ENCODE assay signal across 16 mouse cellular contexts in the genomic region with DNA sequence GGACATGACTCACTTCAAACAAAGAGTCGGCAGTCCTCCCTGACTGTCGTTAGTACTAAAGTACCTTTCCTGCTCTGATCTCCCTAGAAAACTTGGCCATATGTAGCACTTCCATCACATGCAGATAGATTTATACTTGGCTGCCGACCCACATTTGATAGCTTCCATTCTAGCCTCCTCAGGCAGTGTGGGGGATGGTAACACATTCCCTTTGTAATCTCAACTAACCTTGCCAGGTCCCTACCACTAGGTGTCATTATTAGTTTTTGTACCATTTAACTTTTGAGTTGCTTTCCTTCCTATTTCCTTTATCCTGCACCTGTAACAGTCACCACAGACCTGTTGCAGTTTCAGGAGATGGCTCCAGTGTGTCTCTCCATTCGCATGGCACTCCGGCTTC. TPM values are rescaled to one million over a fixed set of nuclear protein-coding genes. Genes with fewer than 3 reads are reported as not detected.
A peak's percentile ranks its signal among the peaks of the same experiment; 100 is the strongest.
DNase-seq lines count a peak whose midpoint lies in the region; ATAC-seq and TF ChIP-seq lines count a peak whose summit lies in the region.
"Had no signal": no experiment of that assay in that cellular context is flagged by ENCODE, and none has a peak within 500 bp of the region (broad histone marks: within the 10 kb centered on the region; RNA-seq: fewer than 3 reads in every experiment).

No protein-coding gene starts in this region.

- peak; percentile 26 for DNase-seq in hindbrain, postnatal 0 days (ENCODE audit: low spot score)
- DNase-seq in lung, postnatal 36 days = peak; percentile 21
- no peak for DNase-seq in lung, postnatal 14 days
- peak; percentile 41 for DNase-seq in R1 (ENCODE audit: low read depth, low spot score)
- peak; percentile 38 for DNase-seq in splenic B cell, adult 2 months (ENCODE audit: low read depth, low spot score)
- DNase-seq in right cerebral cortex, adult 18-20 months = no peak
- DNase-seq: cerebellum, postnatal 14 days; spleen, adult 18-20 months; thymus, postnatal 36 days had no signal

- no peak for ATAC-seq in hindbrain, postnatal 0 days
- no peak for ATAC-seq in hindbrain, embryonic 13.5 days (ENCODE audit: low FRiP score)
- ATAC-seq: midbrain, embryonic 15.5 days had no signal

- TF ChIP-seq CTCF in hindbrain, postnatal 0 days (IDR thresholded peaks at IDR 0.05; ENCODE audit: low read depth) = peak; percentile 49

- no peak overlapping the region for H3K27ac ChIP-seq in hindbrain, postnatal 0 days
- H3K27ac ChIP-seq in hindbrain, embryonic 13.5 days = no peak overlapping the region
- H3K27ac ChIP-seq: forebrain, embryonic 12.5 days; midbrain, embryonic 15.5 days had no signal

- H3K4me3 ChIP-seq in hindbrain, postnatal 0 days (ENCODE audit: low read length) = no peak overlapping the region
- no peak overlapping the region for H3K4me3 ChIP-seq in hindbrain, embryonic 13.5 days
- H3K4me3 ChIP-seq: forebrain, embryonic 12.5 days; midbrain, embryonic 15.5 days had no signal

- no peaks in the 10 kb centered on the region for H3K9me3 ChIP-seq in hindbrain, postnatal 0 days (ENCODE audit: low read length)
- no peaks in the 10 kb centered on the region for H3K9me3 ChIP-seq in hindbrain, embryonic 13.5 days
- H3K9me3 ChIP-seq: forebrain, embryonic 12.5 days; midbrain, embryonic 15.5 days had no signal

- 82% methylated on average over 5 of the region's 5 CpGs for WGBS in hindbrain, postnatal 0 days
- WGBS in hindbrain, embryonic 13.5 days = 84% methylated on average over 5 of the region's 5 CpGs

- no peak overlapping the region for H3K4me2 ChIP-seq in hindbrain, postnatal 0 days (ENCODE audit: low read depth, low read length)
- H3K4me2 ChIP-seq in hindbrain, embryonic 13.5 days = no peak overlapping the region
- H3K4me2 ChIP-seq: forebrain, embryonic 12.5 days; midbrain, embryonic 15.5 days had no signal

- H3K27me3 ChIP-seq in hindbrain, postnatal 0 days (ENCODE audit: insufficient read depth, low read length) = no peaks in the 10 kb centered on the region
- H3K27me3 ChIP-seq in hindbrain, embryonic 13.5 days = no peaks in the 10 kb centered on the region
- H3K27me3 ChIP-seq in splenic B cell, adult 2 months (ENCODE audit: control insufficient read depth, insufficient read depth, low read length, poor library complexity, severe bottlenecking) = no peaks in the 10 kb centered on the region
- H3K27me3 ChIP-seq: forebrain, embryonic 12.5 days; midbrain, embryonic 15.5 days had no signal

- no peak overlapping the region for H3K9ac ChIP-seq in hindbrain, postnatal 0 days (replicated peaks; ENCODE audit: low read length)
- no peak overlapping the region for H3K9ac ChIP-seq in hindbrain, embryonic 13.5 days
- H3K9ac ChIP-seq: forebrain, embryonic 12.5 days; midbrain, embryonic 15.5 days had no signal

- H3K36me3 ChIP-seq in hindbrain, postnatal 0 days (ENCODE audit: insufficient read depth, low read length) = peaks cover 15% of the 10 kb centered on the region; the same call in 1 of the 2 replicates
- peaks cover 44% of the 10 kb centered on the region for H3K36me3 ChIP-seq in hindbrain, embryonic 13.5 days
- H3K36me3 ChIP-seq in splenic B cell, adult 2 months (ENCODE audit: control insufficient read depth, insufficient read depth, low read length, poor library complexity, severe bottlenecking) = peaks cover 5% of the 10 kb centered on the region

- no peaks in the 10 kb centered on the region for H3K4me1 ChIP-seq in hindbrain, postnatal 0 days (ENCODE audit: insufficient read depth, low read length)
- H3K4me1 ChIP-seq in hindbrain, embryonic 13.5 days (replicated peaks) = peaks cover 17% of the 10 kb centered on the region

RNA-seq across cellular contexts. Expression of gene Gcc2, which starts 3.2 kb away (rescaled TPM):
- total RNA-seq in hindbrain, postnatal 0 days (2014; rRNA removed) = 29.9 and 32.0 TPM in 2 replicates
- polyA plus RNA-seq in hindbrain, postnatal 0 days (2015; fragmentation: Nextera tagmentation; extraction: Ambion mirVana) = 109 and 113 TPM in 2 replicates
- polyA plus RNA-seq in hindbrain, embryonic 13.5 days (2015; fragmentation: Nextera tagmentation; extraction: Ambion mirVana) = 88.4 and 99.6 TPM in 2 replicates

RNA-seq across cellular contexts. Expression of gene Gm4981, which starts 22.0 kb away (rescaled TPM):
- total RNA-seq in hindbrain, postnatal 0 days (2014; rRNA removed) = not detected in 2 replicates
- polyA plus RNA-seq in hindbrain, postnatal 0 days (2015; fragmentation: Nextera tagmentation; extraction: Ambion mirVana) = not detected in 2 replicates
- polyA plus RNA-seq in hindbrain, embryonic 13.5 days (2015; fragmentation: Nextera tagmentation; extraction: Ambion mirVana) = not detected in 2 replicates
- total RNA-seq: gastrocnemius, postnatal 4 days; layer of hippocampus, postnatal 10 days had no signal
- polyA plus RNA-seq: forebrain, embryonic 12.5 days; hindbrain, embryonic 11.5 days; limb, embryonic 14.5 days; midbrain, embryonic 15.5 days had no signal

RNA-seq across cellular contexts. Expression of gene Duxf3, which starts 26.0 kb away (rescaled TPM):
- total RNA-seq in hindbrain, postnatal 0 days (2014; rRNA removed) = 0.83 TPM in 1 of 2 replicates, not detected in the other
- polyA plus RNA-seq in hindbrain, postnatal 0 days (2015; fragmentation: Nextera tagmentation; extraction: Ambion mirVana) = not detected in 2 replicates
- polyA plus RNA-seq in hindbrain, embryonic 13.5 days (2015; fragmentation: Nextera tagmentation; extraction: Ambion mirVana) = not detected in 2 replicates
- total RNA-seq: gastrocnemius, postnatal 4 days; layer of hippocampus, postnatal 10 days had no signal
- polyA plus RNA-seq: forebrain, embryonic 12.5 days; hindbrain, embryonic 11.5 days; limb, embryonic 14.5 days; midbrain, embryonic 15.5 days had no signal

RNA-seq across cellular contexts. Expression of gene AW822073, which starts 33.7 kb away (rescaled TPM):
- total RNA-seq in hindbrain, postnatal 0 days (2014; rRNA removed) = not detected in 2 replicates
- not detected in 2 replicates for polyA plus RNA-seq in hindbrain, postnatal 0 days (2015; fragmentation: Nextera tagmentation; extraction: Ambion mirVana)
- polyA plus RNA-seq in hindbrain, embryonic 13.5 days (2015; fragmentation: Nextera tagmentation; extraction: Ambion mirVana) = not detected in 2 replicates
- total RNA-seq: gastrocnemius, postnatal 4 days; layer of hippocampus, postnatal 10 days had no signal
- polyA plus RNA-seq: forebrain, embryonic 12.5 days; hindbrain, embryonic 11.5 days; limb, embryonic 14.5 days; midbrain, embryonic 15.5 days had no signal

Comparison
In these comparisons a context has a peak if more than half of its experiments do, and no peak if none do; other contexts are left out.
1. DNase-seq: peak in hindbrain, postnatal 0 days (single experiment), lung, postnatal 36 days (single experiment), R1 (single experiment) and splenic B cell, adult 2 months (single experiment); none in lung, postnatal 14 days (single experiment) and right cerebral cortex, adult 18-20 months (single experiment).